Mouse (Mus musculus): ENCODE measurements around the gene Prr14l. TPM values are rescaled to one million over a fixed set of nuclear protein-coding genes. Genes with fewer than 3 reads are reported as not detected.
A peak's percentile ranks its signal among the peaks of the same experiment; 100 is the strongest.
"Not testable (repeated sequence)": the region's sequence is repeated elsewhere in the genome, so short reads cannot be mapped to it uniquely, and the experiment has no call there.

Prr14l gene
- polyA plus RNA-seq, 1 experiment from 2014 or later: 20.3 TPM

- Histone ChIP-seq H3K27ac (no peak overlapping the region), H3K36me3 (replicated peaks) (peaks cover 75% of the 10 kb centered on the region)
- no peak for DNase-seq (ENCODE audit: extremely low spot score, low spot score)
Measured at GRCm38 (mm10) chr5:32849178-32849577, 4.9 kb downstream of the Prr14l start.

GRCm38 (mm10) chr5:32840029-32840428 lies 14.0 kb downstream of the Prr14l start:
- no peak for DNase-seq (ENCODE audit: extremely low spot score, low spot score)
- Histone ChIP-seq H3K27ac (no peak overlapping the region), H3K4me3 (no peak overlapping the region), H3K27me3 (ENCODE audit: poor library complexity, severe bottlenecking) (no peaks in the 10 kb centered on the region), H3K4me1 (no peaks in the 10 kb centered on the region), H3K9me3 (no peaks in the 10 kb centered on the region), H3K36me3 (replicated peaks) (peaks cover 93% of the 10 kb centered on the region)
- WGBS: 94% methylated on average over 2 of the region's 2 CpGs

More at GRCm38 (mm10) chr5:32849178-32849577, 4.9 kb downstream of the Prr14l start:
- Histone ChIP-seq H3K27me3 (ENCODE audit: poor library complexity, severe bottlenecking) (no peaks in the 10 kb centered on the region), H3K4me1 (peaks cover 29% of the 10 kb centered on the region), H3K9me3 (0 out of 2 replicates have a peak, but pooled peaks cover 2% of the 10 kb centered on the region), H3K4me3 (no peak overlapping the region)
- 95% methylated on average over 3 of the region's 3 CpGs for WGBS

DNA sequence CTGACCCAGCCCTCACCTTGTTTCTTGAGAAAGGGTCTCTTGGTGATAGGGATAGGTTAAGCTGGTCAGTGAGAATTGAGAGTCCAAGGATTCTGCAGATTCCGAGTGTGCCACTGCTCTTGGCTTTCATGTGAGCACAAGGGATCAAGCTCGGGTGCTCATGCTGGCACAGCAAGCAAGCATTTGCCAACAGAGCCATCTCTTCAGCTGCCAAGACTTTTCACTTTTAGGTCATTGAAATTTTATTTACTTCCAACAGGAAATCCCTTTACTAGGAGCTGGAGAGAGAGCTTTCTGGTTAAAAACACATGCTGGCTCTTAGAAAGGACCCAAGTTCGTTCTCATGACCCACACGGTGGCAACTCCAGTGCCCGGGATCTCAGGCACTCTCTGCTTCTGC lies 17.1 kb downstream of the Prr14l start:
- no peaks in the 10 kb centered on the region for H3K27me3 ChIP-seq (ENCODE audit: poor library complexity, severe bottlenecking)
- WGBS: 96% methylated on average over 5 of the region's 5 CpGs
- H3K27ac ChIP-seq: no peak overlapping the region
- DNase-seq (ENCODE audit: extremely low spot score, low spot score): no peak
- no peaks in the 10 kb centered on the region for H3K9me3 ChIP-seq
- H3K36me3 ChIP-seq (replicated peaks): peaks cover 92% of the 10 kb centered on the region
- no peaks in the 10 kb centered on the region for H3K4me1 ChIP-seq
- no peak overlapping the region for H3K4me3 ChIP-seq

GRCm38 (mm10) chr5:32834497-32834896 lies 19.6 kb downstream of the Prr14l start:
- peaks cover 96% of the 10 kb centered on the region for H3K36me3 ChIP-seq (replicated peaks)

GRCm38 (mm10) chr5:32830054-32830453 lies 24.0 kb downstream of the Prr14l start:
- H3K27ac ChIP-seq: no peak overlapping the region
- no peak overlapping the region for H3K4me3 ChIP-seq
- peaks cover 97% of the 10 kb centered on the region for H3K36me3 ChIP-seq (replicated peaks)
- WGBS: 86% methylated on average over 2 of the region's 2 CpGs
- H3K4me1 ChIP-seq: no peaks in the 10 kb centered on the region
- no peaks in the 10 kb centered on the region for H3K9me3 ChIP-seq
- no peaks in the 10 kb centered on the region for H3K27me3 ChIP-seq (ENCODE audit: poor library complexity, severe bottlenecking)
- no peak for DNase-seq (ENCODE audit: extremely low spot score, low spot score)

More at GRCm38 (mm10) chr5:32834497-32834896, 19.6 kb downstream of the Prr14l start:
- no peaks in the 10 kb centered on the region for H3K4me1 ChIP-seq
- no peaks in the 10 kb centered on the region for H3K27me3 ChIP-seq (ENCODE audit: poor library complexity, severe bottlenecking)
- H3K9me3 ChIP-seq: no peaks in the 10 kb centered on the region
- DNase-seq (ENCODE audit: extremely low spot score, low spot score): no peak
- H3K4me3 ChIP-seq: no peak overlapping the region
- WGBS: 92% methylated on average over 1 of the region's 1 CpGs
- no peak overlapping the region for H3K27ac ChIP-seq

GRCm38 (mm10) chr5:32828766-32829165 lies 25.3 kb downstream of the Prr14l start:
- not testable (repeated sequence) for H3K9me3 ChIP-seq; H3K27me3 ChIP-seq (ENCODE audit: poor library complexity, severe bottlenecking); DNase-seq (ENCODE audit: extremely low spot score, low spot score); H3K4me3 ChIP-seq; H3K27ac ChIP-seq; H3K4me1 ChIP-seq
- 98% methylated on average over 1 of the region's 1 CpGs for WGBS
- H3K36me3 ChIP-seq (replicated peaks): peaks cover 90% of the 10 kb centered on the region

DNA sequence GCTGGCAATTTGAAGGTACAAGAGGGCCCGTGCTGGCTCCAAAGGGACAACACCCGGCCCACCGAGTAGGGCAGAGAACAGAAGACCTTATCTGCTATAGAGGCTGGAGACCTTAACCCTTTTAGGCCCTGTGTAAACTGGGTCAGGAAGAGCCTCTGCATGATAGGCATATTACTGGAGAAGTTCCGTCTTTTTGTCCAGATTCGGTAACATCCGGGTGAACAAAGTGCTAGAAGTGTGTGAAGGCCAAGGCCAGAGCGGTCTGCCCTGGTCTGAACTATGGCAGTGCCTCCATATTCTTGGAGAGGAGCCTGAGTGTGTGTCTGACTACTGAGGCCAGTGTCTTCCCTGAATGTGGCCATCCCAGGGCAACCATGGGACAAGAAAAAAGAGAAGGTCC lies 27.0 kb downstream of the Prr14l start, which contains the start of gene Gm20671:
Gene Gm20671, minus strand, starts transcription at position 101 of the 400 bp plus-strand sequence.
- Histone ChIP-seq H3K4me3 (no peak within 1 kb of the TSS), H3K4me1 (no peaks in the 10 kb centered on the region), H3K36me3 (replicated peaks) (peaks cover 87% of the 10 kb centered on the region), H3K27me3 (ENCODE audit: poor library complexity, severe bottlenecking) (no peaks in the 10 kb centered on the region), H3K27ac (no peak within 1 kb of the TSS), H3K9me3 (no peaks in the 10 kb centered on the region)
- WGBS: 93% methylated on average over 7 of the region's 7 CpGs
- DNase-seq (ENCODE audit: extremely low spot score, low spot score): no peak

GRCm38 (mm10) chr5:32820471-32820870 lies 33.6 kb downstream of the Prr14l start:
- DNase-seq (ENCODE audit: extremely low spot score, low spot score): no peak
- WGBS: 94% methylated on average over 8 of the region's 8 CpGs
- no peaks in the 10 kb centered on the region for H3K27me3 ChIP-seq (ENCODE audit: poor library complexity, severe bottlenecking)
- no peak overlapping the region for H3K27ac ChIP-seq
- no peaks in the 10 kb centered on the region for H3K4me1 ChIP-seq
- no peaks in the 10 kb centered on the region for H3K9me3 ChIP-seq
- H3K36me3 ChIP-seq (replicated peaks): peaks cover 87% of the 10 kb centered on the region
- no peak overlapping the region for H3K4me3 ChIP-seq

- no peak overlapping the region for H3K4me3 ChIP-seq
- no peak overlapping the region for H3K27ac ChIP-seq
- H3K36me3 ChIP-seq (replicated peaks): peaks cover 82% of the 10 kb centered on the region
Measured at GRCm38 (mm10) chr5:32815396-32815795, 38.7 kb downstream of the Prr14l start.

DNA sequence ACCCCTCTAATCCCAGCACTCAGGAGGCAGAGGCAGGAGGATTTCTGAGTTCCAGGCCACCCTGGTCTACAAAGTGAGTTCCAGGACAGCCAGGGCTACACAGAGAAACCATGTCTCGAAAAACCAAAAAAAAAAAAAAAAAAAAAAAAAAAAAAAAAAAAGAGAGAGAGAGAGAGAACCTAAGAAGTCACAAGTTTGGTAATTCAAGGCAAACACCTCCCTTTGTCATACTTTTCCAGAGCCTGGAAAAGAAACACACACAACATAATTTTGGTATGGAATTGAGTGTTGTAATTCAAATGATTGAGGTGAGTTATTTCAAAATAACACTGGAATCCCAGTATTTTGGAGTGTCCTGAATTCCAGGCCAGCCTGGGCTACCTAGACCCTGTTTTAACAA lies 67.6 kb downstream of the Prr14l start:
- not testable (repeated sequence) for DNase-seq (ENCODE audit: extremely low spot score, low spot score); H3K4me3 ChIP-seq; H3K27ac ChIP-seq; H3K27me3 ChIP-seq (ENCODE audit: poor library complexity, severe bottlenecking); H3K9me3 ChIP-seq
- Histone ChIP-seq H3K4me1 (peaks cover 15% of the 10 kb centered on the region), H3K36me3 (replicated peaks) (peaks cover 40% of the 10 kb centered on the region)
- 91% methylated on average over 1 of the region's 1 CpGs for WGBS

More at GRCm38 (mm10) chr5:32815396-32815795, 38.7 kb downstream of the Prr14l start:
- 97% methylated on average over 4 of the region's 4 CpGs for WGBS
- Histone ChIP-seq H3K27me3 (ENCODE audit: poor library complexity, severe bottlenecking) (no peaks in the 10 kb centered on the region), H3K9me3 (no peaks in the 10 kb centered on the region), H3K4me1 (no peaks in the 10 kb centered on the region)
- DNase-seq (ENCODE audit: extremely low spot score, low spot score): no peak

- no peaks in the 10 kb centered on the region for H3K27me3 ChIP-seq (ENCODE audit: poor library complexity, severe bottlenecking)
- peak within 1 kb of the TSS; percentile 94 for H3K4me3 ChIP-seq
- WGBS: under 1% methylated on average over 52 of the region's 52 CpGs
- H3K36me3 ChIP-seq (replicated peaks): peaks cover 37% of the 10 kb centered on the region
- H3K9me3 ChIP-seq: no peaks in the 10 kb centered on the region
- H3K27ac ChIP-seq: peak within 1 kb of the TSS; percentile 85
- peak; percentile 92 for DNase-seq (ENCODE audit: extremely low spot score, low spot score)
- peaks cover 15% of the 10 kb centered on the region for H3K4me1 ChIP-seq
Measured at GRCm38 (mm10) chr5:32785313-32785915, 68.6 kb downstream of the Prr14l start, which contains the start of gene Pisd. Gene Pisd, minus strand, starts transcription at chr5:32785646.

- Histone ChIP-seq H3K9me3 (no peaks in the 10 kb centered on the region), H3K27me3 (ENCODE audit: poor library complexity, severe bottlenecking) (no peaks in the 10 kb centered on the region), H3K4me1 (peaks cover 15% of the 10 kb centered on the region), H3K36me3 (replicated peaks) (peaks cover 40% of the 10 kb centered on the region), H3K4me3 (peak overlapping the region; percentile 94), H3K27ac (no peak overlapping the region; the same call in 1 of the 2 replicates)
- DNase-seq (ENCODE audit: extremely low spot score, low spot score): no peak
- WGBS: 25% methylated on average over 5 of the region's 5 CpGs
Measured at GRCm38 (mm10) chr5:32784726-32785125, 69.3 kb downstream of the Prr14l start.

GRCm38 (mm10) chr5:32781596-32781995 lies 72.5 kb downstream of the Prr14l start:
- peaks cover 15% of the 10 kb centered on the region for H3K4me1 ChIP-seq
- H3K27ac ChIP-seq: no peak overlapping the region
- 92% methylated on average over 5 of the region's 5 CpGs for WGBS
- H3K9me3 ChIP-seq: no peaks in the 10 kb centered on the region
- H3K4me3 ChIP-seq: no peak overlapping the region
- peaks cover 16% of the 10 kb centered on the region for H3K36me3 ChIP-seq (replicated peaks)
- DNase-seq (ENCODE audit: extremely low spot score, low spot score): no peak
- no peaks in the 10 kb centered on the region for H3K27me3 ChIP-seq (ENCODE audit: poor library complexity, severe bottlenecking)

Data from forebrain, embryonic 10.5 days (tissue).